Mouse (Mus musculus) right cerebral cortex, postnatal 10 days (tissue): ENCODE results near the gene Rab22a.
"Not testable (repeated sequence)": the region's sequence is repeated elsewhere in the genome, so short reads cannot be mapped to it uniquely, and the experiment has no call there.

Source experiments
- DNase-seq, 2 experiments: peaks; one replicate each; pipeline ENCODE4 v3.0.0; 2021; ENCODE audit warnings: low spot score in 2 of 2

Gene Rab22a

GRCm38 (mm10) chr2:173659057-173659925 lies at the start of gene Rab22a:
Gene Rab22a, plus strand, starts transcription at chr2:173659760.
- peak; percentile 98 for DNase-seq

DNA sequence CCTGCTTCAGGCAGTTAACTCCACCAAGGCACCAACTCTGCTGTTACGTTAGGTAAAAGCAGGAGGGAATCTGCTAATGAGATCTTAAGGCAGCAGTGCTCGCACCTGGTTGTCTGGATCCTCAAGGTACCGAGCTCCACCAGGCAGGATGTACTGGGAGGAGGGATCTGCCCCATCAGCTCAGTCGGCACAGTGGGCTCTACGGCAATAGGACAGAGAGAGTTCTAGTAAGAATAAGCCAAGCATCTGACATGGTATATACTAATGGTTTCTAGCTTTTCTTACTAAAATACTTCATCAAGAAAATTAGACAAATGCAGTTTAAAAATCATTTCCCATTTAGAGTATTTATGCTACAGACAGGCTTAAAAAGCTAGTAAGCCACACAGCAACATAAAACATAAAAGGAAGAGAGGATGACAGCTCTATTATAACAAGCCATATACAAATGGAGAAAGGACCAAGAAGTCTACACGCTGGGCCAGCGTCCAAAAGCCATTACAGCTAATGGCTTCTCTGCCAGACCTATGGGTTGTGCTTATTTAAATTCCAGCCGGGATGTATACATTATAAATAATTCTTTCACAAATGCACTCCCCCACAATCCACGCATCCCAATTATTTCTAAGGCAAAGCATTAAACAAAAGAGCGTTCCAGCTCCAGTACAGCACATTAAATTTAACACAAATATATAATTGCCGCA lies 44.0 kb upstream of the Rab22a start:
- no peak for DNase-seq

DNA sequence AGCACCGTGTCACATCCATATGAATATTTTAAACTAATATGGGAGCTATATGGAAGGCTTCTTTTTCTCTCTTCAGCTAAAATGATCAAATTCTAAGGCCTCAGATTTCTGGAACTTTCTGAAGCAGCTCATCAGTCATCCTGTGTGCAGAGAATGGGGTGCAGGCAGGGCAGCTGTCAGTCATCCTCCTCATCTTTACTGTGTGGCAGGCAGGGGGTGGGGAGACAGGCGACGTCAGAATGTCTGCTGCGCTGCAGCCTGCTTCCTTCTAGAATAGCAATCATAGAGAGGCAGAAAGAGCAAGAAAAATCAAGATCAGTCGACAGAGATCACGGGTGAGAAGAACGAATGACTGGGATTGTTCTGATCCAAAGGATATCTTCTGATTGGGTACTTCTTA lies 43.4 kb upstream of the Rab22a start:
- no peak for DNase-seq

DNA sequence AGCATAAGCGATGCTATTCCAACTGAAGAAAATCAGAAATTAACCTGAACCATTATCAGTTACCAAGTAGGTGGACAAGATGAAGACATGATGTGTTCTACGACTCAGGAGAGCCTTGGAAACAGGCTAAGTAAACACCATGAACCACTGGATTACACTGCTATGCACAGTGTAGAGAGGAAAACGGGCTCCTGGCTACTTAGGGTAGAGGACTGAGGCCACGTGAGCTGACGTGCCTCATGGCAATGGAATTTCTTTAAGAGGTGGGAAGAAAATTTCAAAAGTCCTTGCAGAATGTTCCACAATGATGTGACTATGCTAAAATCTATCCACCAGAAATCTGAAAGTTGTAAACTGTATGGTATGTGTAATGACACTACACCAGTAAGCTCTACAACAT lies 40.4 kb upstream of the Rab22a start:
- DNase-seq, result no peak

GRCm38 (mm10) chr2:173620645-173621044 lies 38.9 kb upstream of the Rab22a start:
- DNase-seq, result no peak

DNA sequence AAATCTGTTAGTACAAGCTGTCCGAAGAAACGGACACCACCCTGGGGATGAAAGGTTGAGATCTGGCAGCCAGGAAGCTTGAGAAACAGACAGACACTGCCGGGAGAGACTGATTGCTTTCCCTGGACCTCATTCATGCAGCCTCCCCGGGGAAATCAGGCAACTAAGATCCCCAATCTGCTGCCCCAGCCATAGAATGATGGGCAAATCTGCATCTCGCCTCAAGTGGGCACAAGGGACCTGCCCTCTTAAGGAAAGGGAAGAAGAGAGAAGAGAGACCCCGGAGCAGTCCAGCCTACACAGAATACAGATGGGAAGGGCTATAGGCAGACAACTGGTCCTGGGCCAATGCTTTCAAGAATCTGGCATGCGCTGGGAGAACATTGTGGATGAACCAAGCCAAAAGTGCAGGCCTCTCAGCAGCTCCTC lies 37.4 kb upstream of the Rab22a start:
- no peak for DNase-seq

- no peak for DNase-seq
Measured at GRCm38 (mm10) chr2:173624667-173625066, 34.9 kb upstream of the Rab22a start.

GRCm38 (mm10) chr2:173625786-173626185 lies 33.8 kb upstream of the Rab22a start:
- DNase-seq, result no peak

GRCm38 (mm10) chr2:173634106-173634505 lies 25.5 kb upstream of the Rab22a start:
- DNase-seq, result not testable (repeated sequence)

DNA sequence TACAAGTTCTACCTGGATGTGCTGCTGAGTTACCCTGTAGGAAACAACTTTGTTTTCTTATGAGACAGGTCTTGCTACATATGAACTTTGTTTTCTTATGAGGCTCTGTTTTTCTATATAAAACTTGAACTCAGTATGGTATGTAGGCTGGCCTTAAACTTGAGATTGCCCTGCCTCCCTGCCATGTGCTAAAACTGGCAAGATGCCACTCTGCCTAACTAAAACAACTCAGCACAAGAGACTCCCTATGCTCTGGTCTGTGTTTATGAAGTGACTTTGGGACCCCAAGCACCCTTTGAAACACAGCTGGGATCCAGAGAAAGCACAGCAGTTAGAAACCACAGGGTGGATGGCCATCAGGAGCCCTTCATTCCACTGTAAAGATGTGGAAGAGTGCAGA lies 18.2 kb upstream of the Rab22a start:
- DNase-seq, result no peak

DNA sequence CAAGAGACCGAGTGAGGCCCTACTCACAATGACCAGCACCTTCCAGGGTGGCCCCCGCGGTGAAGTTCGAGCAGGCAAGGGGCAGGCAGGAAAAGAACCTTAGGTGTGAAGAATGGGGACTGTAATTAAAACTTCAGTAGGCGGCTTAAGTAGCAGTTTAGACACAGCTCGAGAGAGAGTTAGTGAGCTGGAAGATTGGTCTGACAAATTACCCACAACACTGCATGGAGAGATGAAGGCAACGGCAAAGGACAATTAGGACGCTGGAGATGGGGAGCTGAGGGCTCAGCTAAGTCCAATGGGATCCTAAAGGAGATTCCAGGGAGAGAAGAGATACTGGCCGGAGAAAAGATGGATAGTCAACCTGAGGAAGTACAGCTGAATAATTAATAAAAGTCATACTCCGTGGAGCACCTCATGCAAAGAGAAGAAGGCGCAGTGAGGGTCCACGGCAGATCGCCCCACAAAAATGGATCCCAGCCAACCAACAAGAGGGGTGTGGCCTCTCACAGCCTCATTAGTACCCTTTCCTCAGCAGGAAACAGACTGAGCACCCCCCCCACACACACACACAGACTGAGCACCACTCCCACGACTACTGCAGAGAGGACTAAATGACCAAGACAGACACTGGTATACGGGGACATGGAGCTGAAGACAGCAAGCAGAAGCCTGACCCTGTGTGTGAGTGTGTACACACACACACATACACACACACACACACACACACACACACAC lies 17.1 kb upstream of the Rab22a start:
- DNase-seq, result no peak

DNA sequence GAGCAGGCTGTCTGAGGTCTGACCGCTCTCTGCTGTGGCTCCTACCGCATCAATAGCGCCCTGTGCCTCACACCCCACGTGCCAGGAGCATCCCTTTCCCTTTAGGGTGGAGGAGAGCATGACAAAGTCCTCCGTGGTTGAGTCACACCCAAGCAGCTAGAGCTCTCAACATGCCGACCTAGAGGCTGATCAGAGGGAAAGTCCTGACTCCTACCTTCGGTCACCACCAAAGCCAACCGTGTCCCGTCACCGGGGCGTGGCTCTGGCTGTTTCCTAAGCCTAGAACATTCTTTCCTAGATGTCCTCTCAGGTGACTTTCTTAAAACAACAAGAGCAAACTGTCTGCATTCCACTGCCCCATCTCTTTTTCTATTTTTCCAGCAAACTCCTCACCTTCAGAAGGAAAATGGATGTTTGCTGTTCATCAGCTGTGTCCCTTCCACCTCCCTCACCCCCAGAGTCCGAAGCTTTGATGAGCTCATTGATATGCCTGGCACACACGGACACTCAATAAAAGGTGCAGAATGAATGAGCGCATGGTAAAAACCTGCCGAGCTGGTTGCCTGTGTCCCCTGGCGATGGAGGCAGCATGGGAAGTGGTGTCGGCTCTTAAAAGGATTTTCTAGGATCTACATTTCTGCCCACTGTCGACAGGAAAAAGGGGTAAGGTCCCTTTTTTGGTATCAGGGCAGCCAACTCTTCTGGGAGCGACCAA lies 12.2 kb upstream of the Rab22a start:
- no peak for DNase-seq

- no peak for DNase-seq
Measured at GRCm38 (mm10) chr2:173649762-173650161, 9.8 kb upstream of the Rab22a start.

DNA sequence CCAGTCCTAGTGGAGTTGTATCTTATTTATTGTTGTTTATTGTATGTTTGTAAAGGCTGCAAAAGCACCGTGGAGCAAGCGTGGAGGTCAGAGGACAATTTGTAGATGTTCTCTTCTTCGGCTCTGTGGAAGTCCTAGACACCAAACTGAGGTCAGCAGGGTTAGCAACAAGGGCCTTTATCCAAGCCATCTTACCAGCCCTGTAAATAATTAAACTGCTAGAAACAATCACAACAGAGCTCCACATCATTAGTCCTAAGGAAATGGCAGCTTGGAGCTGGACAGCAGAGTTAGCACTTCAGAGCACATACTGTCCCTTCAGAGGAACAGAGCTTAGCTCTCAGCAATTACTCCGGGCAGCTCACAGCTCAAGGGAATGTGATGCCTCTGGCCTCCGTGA lies 6.0 kb upstream of the Rab22a start:
- no peak for DNase-seq

- DNase-seq, result no peak
Measured at GRCm38 (mm10) chr2:173657736-173658135, 1.8 kb upstream of the Rab22a start.

- no peak for DNase-seq
Measured at GRCm38 (mm10) chr2:173658517-173658916, 1.0 kb upstream of the Rab22a start.

GRCm38 (mm10) chr2:173659926-173660684 lies 545 bp downstream of the Rab22a start:
- DNase-seq, result no peak

GRCm38 (mm10) chr2:173662255-173662950 lies 2.8 kb downstream of the Rab22a start:
- DNase-seq, result no peak

GRCm38 (mm10) chr2:173664736-173665135 lies 5.2 kb downstream of the Rab22a start:
- DNase-seq, result no peak

- DNase-seq, result no peak
Measured at GRCm38 (mm10) chr2:173665271-173665670, 5.7 kb downstream of the Rab22a start.
